Mouse (Mus musculus) E14TG2a.4 (cell line): ENCODE measurements around the gene Xrcc5.

Experiments
- H3K27me3 ChIP-seq: 2 replicates; pipeline ENCODE4 v1.6.1; 2014; ENCODE audit warnings: low read length, control low read depth; ENCODE audit not compliant: insufficient read depth
- H3K36me3 ChIP-seq: 2 replicates; pipeline ENCODE4 v1.6.1; 2014; ENCODE audit warnings: low read length, control low read depth; ENCODE audit not compliant: insufficient read depth
- H3K4me1 ChIP-seq: replicated peaks from 2 replicates; pipeline ENCODE4 v1.6.1; 2014; ENCODE audit warnings: low read depth, low read length, control low read depth
- H3K4me3 ChIP-seq: replicated peaks from 2 replicates; pipeline ENCODE4 v1.5.1; 2014; ENCODE audit warnings: mild to moderate bottlenecking, low read length
- H3K9me3 ChIP-seq: 2 replicates; pipeline ENCODE4 v1.6.1; 2014; ENCODE audit warnings: low read length, control low read depth
- CTCF ChIP-seq: conservative IDR thresholded peaks from 2 replicates; pipeline ENCODE4 v1.5.1; 2014; ENCODE audit warnings: low read length
- NANOG ChIP-seq: IDR thresholded peaks from 2 replicates; pipeline ENCODE4 v1.6.1; 2014; ENCODE audit warnings: borderline replicate concordance, low read length, mixed read lengths
- POU5F1 ChIP-seq: IDR thresholded peaks from 2 replicates; pipeline ENCODE4 v1.6.1; 2014; ENCODE audit warnings: low read length, borderline replicate concordance

The Xrcc5 gene

DNA sequence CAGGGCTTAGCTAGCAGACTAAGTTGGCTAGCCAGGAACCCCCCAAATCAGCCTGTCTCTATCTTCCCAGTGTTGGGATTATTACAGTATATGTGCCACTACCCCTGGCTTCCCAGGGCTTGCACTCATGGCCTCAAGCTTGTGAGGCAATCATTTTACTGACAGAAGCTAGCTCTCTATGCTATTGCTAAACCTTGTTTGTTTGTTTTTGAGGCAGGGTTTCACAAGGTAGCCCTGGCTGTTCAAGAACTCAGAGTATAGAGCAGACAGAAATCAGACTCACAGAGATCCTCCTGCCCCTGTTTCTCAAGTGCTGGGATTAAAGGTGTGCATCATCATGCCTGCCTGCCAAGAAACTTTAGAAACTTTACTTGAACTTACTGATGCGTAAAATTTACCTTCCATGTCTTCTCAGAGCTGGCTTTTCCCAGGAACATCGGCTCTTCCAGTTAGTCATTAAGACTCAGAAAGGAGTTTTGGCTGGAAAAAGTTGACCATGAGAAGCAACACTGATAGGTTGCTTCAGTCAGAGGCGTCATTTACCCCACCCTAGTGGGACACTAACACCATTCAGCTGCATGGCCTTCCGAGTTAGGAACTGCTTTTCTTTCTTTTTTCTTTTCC is 18.6 kb upstream of the Xrcc5 start:
- H3K27me3 ChIP-seq, result peaks cover 47% of the 10 kb centered on the region
- H3K4me3 ChIP-seq, result no peak overlapping the region
- H3K36me3 ChIP-seq, result no peaks in the 10 kb centered on the region
- TF ChIP-seq POU5F1, result no peak
- TF ChIP-seq CTCF, result no peak
- TF ChIP-seq NANOG, result no peak
- no peaks in the 10 kb centered on the region for H3K9me3 ChIP-seq
- peaks cover 5% of the 10 kb centered on the region for H3K4me1 ChIP-seq

DNA sequence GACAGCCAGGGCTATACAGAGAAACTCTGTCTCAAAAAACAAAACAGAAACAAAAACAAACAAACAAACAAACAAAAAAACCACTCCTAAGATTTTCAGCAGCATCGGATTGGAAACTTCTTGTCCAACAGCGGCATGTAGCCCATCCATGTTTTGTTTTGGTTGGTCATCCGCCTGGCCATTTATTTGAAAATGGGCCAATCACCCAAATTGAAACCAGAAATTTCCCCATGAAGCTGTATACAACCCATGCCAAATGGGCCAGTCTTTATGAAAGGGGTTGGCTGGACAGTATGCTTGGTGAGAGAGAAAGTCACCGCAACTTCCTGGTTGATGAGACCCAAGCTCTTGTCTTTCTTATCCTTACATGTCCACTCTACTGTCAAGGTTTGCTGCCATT is 16.3 kb upstream of the Xrcc5 start:
- Histone ChIP-seq H3K4me3 (no peak overlapping the region), H3K4me1 (no peaks in the 10 kb centered on the region), H3K27me3 (peaks cover 33% of the 10 kb centered on the region), H3K36me3 (no peaks in the 10 kb centered on the region), H3K9me3 (no peaks in the 10 kb centered on the region)
- TF ChIP-seq NANOG, result no peak
- no peak for TF ChIP-seq CTCF
- TF ChIP-seq POU5F1, result no peak

DNA sequence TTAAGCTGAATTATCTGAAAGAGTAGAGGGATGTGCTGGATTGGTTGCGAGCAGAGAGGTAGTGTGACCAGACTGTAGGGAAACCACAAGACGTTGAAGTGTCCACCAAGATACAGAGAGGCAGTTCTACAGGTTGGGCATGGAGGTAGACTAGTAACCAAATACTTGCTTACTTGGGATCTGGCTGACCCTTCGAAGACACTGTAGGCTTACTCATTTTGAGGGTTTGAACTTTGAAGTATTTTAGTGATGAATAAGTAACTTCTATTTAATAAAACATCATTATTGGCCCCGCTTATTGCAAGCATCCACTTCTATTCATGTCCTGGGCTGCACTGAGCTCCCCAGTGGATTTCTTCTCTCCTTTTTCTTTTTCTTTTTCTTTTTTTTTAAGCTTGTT is 15.8 kb upstream of the Xrcc5 start:
- TF ChIP-seq CTCF (no peak), NANOG (no peak)
- peaks cover 28% of the 10 kb centered on the region for H3K27me3 ChIP-seq
- no peak overlapping the region for H3K4me3 ChIP-seq
- no peaks in the 10 kb centered on the region for H3K36me3 ChIP-seq
- no peaks in the 10 kb centered on the region for H3K9me3 ChIP-seq
- H3K4me1 ChIP-seq, result no peaks in the 10 kb centered on the region

DNA sequence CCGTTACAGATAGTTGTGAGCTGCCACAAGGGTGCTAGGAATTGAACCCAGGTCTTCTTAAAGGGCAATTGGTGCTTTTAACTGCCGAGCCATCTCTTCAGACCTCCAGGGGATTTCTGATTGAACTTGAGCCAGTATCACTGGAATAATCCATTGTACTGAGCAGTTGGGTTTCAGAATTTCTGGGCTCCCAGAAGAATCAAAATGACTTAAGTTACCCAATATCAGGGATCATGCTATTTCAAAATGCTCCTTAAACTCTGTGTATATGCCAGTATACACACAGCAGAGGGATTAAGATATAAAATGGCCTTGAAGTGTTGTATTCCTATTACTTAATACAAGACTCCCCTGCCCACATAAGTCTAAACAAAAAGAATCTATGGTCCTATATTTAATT is 15.3 kb upstream of the Xrcc5 start:
- no peaks in the 10 kb centered on the region for H3K9me3 ChIP-seq
- no peak for TF ChIP-seq CTCF
- no peak for TF ChIP-seq NANOG
- no peak for TF ChIP-seq POU5F1
- no peaks in the 10 kb centered on the region for H3K36me3 ChIP-seq
- H3K4me1 ChIP-seq, result no peaks in the 10 kb centered on the region
- no peak overlapping the region for H3K4me3 ChIP-seq
- peaks cover 24% of the 10 kb centered on the region for H3K27me3 ChIP-seq

DNA sequence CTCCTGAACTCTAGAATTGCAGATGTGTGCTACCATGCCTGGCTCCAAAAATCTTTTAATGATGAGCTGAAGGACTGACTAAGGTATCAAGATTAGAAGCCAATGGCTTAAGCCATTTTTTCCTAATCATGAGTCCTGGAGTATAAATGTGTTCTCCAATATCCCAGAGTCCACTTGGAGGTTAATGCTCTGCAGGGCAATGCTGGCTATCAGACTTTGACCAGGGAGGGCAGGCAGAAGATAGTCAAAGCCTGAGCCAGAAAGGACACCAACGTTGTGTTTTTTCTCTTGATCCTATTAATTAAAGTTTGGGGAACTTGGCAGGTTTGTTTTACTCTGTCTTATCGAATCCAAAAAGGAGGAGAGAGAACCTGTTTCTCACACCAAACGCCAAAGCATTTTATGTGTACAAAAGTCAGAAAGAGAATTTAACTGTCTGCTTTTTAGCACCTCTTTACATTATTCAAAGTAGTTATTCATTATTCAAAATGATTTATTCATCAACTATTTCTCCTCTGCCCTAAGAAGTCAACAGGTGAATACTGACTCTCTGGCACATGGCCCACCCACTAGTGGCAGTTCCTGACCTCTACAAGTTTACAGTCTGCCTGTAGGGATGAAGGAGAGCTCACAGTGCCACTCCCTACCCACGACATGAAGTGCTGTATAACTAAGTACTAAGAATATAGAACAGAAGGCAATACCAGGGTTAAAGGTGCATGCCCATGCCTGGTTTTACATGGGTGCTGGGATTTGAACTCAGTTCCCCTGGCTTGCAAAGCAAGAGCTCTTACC is 13.2 kb upstream of the Xrcc5 start:
- Histone ChIP-seq H3K4me1 (no peaks in the 10 kb centered on the region), H3K9me3 (no peaks in the 10 kb centered on the region), H3K4me3 (no peak overlapping the region), H3K27me3 (peaks cover 7% of the 10 kb centered on the region), H3K36me3 (no peaks in the 10 kb centered on the region)
- TF ChIP-seq NANOG (no peak), CTCF (no peak), POU5F1 (no peak)

DNA sequence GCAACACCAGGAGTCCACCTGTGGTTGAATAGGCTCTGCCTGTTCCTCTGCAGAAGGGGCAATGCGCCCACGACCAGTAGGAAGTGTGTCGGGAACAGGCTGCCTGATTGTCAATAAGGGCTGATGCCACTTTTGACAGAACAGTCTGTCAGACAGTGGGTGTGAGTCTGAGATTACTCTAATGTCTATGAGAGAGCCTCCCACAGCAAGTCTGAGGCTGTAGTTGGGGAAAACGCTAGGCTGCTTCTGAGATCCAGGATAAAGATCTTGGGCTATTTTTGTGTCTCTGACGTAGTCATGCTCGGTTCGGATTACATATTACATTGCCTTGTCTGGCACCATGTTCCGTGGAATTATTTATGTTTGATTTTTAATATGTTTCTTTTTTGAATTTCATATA is 11.5 kb upstream of the Xrcc5 start:
- no peak for TF ChIP-seq POU5F1
- no peak for TF ChIP-seq NANOG
- no peak for TF ChIP-seq CTCF
- H3K4me3 ChIP-seq, result no peak overlapping the region
- H3K27me3 ChIP-seq, result peaks cover 2% of the 10 kb centered on the region
- H3K4me1 ChIP-seq, result no peaks in the 10 kb centered on the region
- H3K36me3 ChIP-seq, result no peaks in the 10 kb centered on the region
- no peaks in the 10 kb centered on the region for H3K9me3 ChIP-seq

DNA sequence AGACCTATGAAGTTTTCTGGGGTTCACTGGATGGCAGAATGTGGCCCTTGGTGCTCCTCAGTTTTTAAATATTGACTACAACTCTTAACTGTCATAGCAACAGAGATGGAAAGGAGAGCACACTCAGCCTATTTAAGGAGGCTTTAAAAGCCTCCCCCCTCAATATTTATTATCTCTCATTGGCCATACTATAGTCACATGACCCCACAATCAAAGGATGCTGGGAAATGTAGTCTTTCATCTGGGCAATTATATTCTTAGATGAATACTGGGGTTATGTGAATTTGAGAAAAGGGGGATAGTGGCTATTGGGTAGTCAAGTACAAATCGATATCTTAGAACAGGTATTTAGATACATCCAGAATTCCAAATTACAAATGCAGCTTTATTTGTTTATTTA is 5.4 kb upstream of the Xrcc5 start:
- no peak overlapping the region for H3K4me3 ChIP-seq
- H3K36me3 ChIP-seq, result no peaks in the 10 kb centered on the region
- no peaks in the 10 kb centered on the region for H3K27me3 ChIP-seq
- H3K9me3 ChIP-seq, result no peaks in the 10 kb centered on the region
- peaks cover 9% of the 10 kb centered on the region for H3K4me1 ChIP-seq
- TF ChIP-seq NANOG, result no peak
- no peak for TF ChIP-seq POU5F1
- no peak for TF ChIP-seq CTCF

DNA sequence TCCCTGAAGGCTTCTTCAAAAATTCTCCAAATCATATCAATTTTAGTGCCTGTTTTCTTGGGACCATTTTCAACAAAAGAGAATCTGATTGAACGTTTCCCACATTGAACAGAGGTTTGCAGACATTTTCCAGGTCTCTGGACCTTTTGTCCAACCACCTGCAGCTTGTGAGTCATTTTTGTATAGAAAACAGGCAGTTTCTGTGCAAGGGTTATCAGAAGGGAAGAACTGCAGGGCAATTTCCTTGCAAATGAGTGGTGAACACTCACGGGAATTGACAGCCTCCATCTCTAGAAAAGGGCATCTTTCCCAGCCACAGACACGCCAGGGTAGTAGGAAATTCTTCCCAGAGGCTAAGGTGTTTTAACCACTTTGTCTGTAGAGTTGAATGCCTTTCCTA is 980 bp upstream of the Xrcc5 start:
- H3K4me3 ChIP-seq, result no peak overlapping the region
- no peaks in the 10 kb centered on the region for H3K9me3 ChIP-seq
- peaks cover 43% of the 10 kb centered on the region for H3K4me1 ChIP-seq
- H3K36me3 ChIP-seq, result peaks cover 19% of the 10 kb centered on the region
- no peaks in the 10 kb centered on the region for H3K27me3 ChIP-seq
- TF ChIP-seq NANOG (no peak), POU5F1 (no peak), CTCF (no peak)

DNA sequence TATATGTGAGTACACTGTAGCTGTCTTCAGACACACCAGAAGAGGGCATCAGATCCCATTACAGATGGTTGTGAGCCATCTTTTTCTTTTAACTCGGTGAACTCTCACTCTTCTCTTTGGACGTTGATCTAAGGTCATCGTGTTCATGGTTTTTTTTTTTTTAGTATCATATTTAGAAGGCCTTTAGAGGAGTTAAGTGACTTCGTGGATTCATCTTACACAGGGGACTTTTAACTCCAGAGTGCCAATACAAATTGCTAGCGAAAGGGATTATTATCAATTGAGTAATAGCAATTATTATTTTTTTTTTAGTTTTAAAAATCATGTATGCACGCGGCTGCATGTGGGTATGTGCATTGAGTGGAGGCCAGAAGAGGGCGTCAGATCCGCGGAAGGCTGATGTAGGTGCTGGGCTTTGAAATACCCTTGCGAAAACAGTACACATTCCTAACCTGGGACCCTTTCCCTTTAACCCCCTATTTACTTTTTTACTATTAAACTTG is 491 bp upstream of the Xrcc5 start:
- H3K36me3 ChIP-seq, result peaks cover 24% of the 10 kb centered on the region
- peaks cover 47% of the 10 kb centered on the region for H3K4me1 ChIP-seq

More for the DNA sequence above, 491 bp upstream of the Xrcc5 start:
- Histone ChIP-seq H3K9me3 (no peaks in the 10 kb centered on the region), H3K27me3 (no peaks in the 10 kb centered on the region), H3K4me3 (peak overlapping the region; percentile 86)
- TF ChIP-seq POU5F1 (no peak), CTCF (peak; percentile 22; the same call in 1 of the 2 replicates)
